Mouse (Mus musculus): ENCODE data around the gene Srbd1. TPM values are rescaled to one million over a fixed set of nuclear protein-coding genes. Genes with fewer than 3 reads are reported as not detected.

The Srbd1 gene
- 9.8 TPM for polyA plus RNA-seq (2015; fragmentation: Illumina TruSeq; extraction: RNeasy Lipid Tissue Mini Kit (QIAGEN cat#74804); ENCODE audit: low read depth, low replicate concordance)

GRCm38 (mm10) chr17:86145079-86145951, at the start of gene Srbd1:
TSS of gene Srbd1 (minus strand) at chr17:86145175.

GRCm38 (mm10) chr17:86167320-86168230, 22.6 kb upstream of the Srbd1 start, which contains the start of gene Prkce:
TSS of gene Prkce (plus strand) at chr17:86167785.

Other genes starting within 250 kb of the Srbd1 start
- gene Prkce, start 22.6 kb upstream of the Srbd1 start, polyA plus RNA-seq (2015; fragmentation: Illumina TruSeq; extraction: RNeasy Lipid Tissue Mini Kit (QIAGEN cat#74804); ENCODE audit: low read depth, low replicate concordance) = 150 TPM